17 mouse cellular contexts compared by ENCODE assay signal in genomic region chr1:61316261-61316660, GRCm38 (mm10).
"Had no signal": no experiment of that assay in that cellular context is flagged by ENCODE, and none has a peak within 500 bp of the region (broad histone marks: within the 10 kb centered on the region; RNA-seq: fewer than 3 reads in every experiment).

No protein-coding gene starts in this region.

- ATAC-seq: liver, postnatal 0 days; lung, postnatal 0 days; midbrain, embryonic 13.5 days; midbrain, embryonic 15.5 days had no signal

- H3K4me3 ChIP-seq: lung, embryonic 15.5 days; megakaryocyte, embryonic 14.5 days; midbrain, embryonic 13.5 days; midbrain, embryonic 15.5 days; neural tube, embryonic 12.5 days; stomach, embryonic 15.5 days had no signal

- H3K27ac ChIP-seq: lung, embryonic 15.5 days; macrophage; midbrain, embryonic 13.5 days; midbrain, embryonic 15.5 days; neural tube, embryonic 12.5 days; stomach, embryonic 15.5 days; stomach, postnatal 0 days had no signal

- DNase-seq: liver, postnatal 0 days; lung, adult 2 months; lung, postnatal 14 days; lung, postnatal 36 days; right cerebral cortex, postnatal 14 days; thymus, adult 2 months; thymus, postnatal 25 days; thymus, postnatal 4 days had no signal
